Mouse (Mus musculus): ENCODE results near the gene Rdh19.

DNA sequence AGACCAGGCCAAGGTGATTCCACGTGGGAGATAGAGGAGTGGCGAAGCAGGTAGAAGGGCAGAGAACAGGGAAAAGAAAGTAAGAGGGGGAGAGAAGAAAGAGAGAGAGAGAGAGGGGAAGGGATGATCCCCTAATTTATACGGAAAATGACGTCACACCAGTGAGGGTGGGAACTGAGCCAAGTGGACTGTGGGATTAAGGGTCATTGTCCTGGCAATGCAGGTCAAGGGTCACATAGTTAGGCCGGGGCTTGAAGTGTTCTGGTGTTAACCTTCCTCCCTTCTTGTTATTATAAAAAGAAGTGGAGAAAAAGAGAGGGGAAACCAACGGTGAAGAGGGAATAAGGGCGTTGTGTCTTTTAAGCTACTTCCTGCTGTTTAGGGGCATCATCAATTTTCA, 45.3 kb upstream of the Rdh19 start:
- TF ChIP-seq CTCF (IDR thresholded peaks at IDR 0.05; ENCODE audit: control insufficient read depth, insufficient read depth, insufficient replicate concordance, low read depth, low read length) (no peak), POLR2A (IDR thresholded peaks at IDR 0.05; ENCODE audit: control insufficient read depth, low read depth, low read length) (no peak)
